Mouse (Mus musculus): ENCODE data around the gene Met. TPM values are rescaled to one million over a fixed set of nuclear protein-coding genes. Genes with fewer than 3 reads are reported as not detected.

Gene Met
- polyA plus RNA-seq, 1 experiment from 2014 or later, result 5.4 TPM

- Histone ChIP-seq H3K4me1 (ENCODE audit: control insufficient read depth, insufficient read depth, low read length) (no peaks in the 10 kb centered on the region), H3K27ac (ENCODE audit: low read depth, low read length) (no peak overlapping the region), H3K9ac (ENCODE audit: low read length) (no peak overlapping the region), H3K27me3 (ENCODE audit: control insufficient read depth, insufficient read depth, low read length) (no peaks in the 10 kb centered on the region), H3K4me3 (ENCODE audit: low read depth, low read length) (no peak overlapping the region), H3K9me3 (ENCODE audit: control insufficient read depth, low read length) (no peaks in the 10 kb centered on the region), H3K4me2 (ENCODE audit: low read depth) (no peak overlapping the region), H3K36me3 (ENCODE audit: control insufficient read depth, insufficient read depth, low read length) (no peaks in the 10 kb centered on the region)
- 91% methylated on average over 11 of the region's 11 CpGs for WGBS
- ATAC-seq (ENCODE audit: insufficient read depth, low FRiP score, low TSS enrichment), result no peak
- no peak for DNase-seq (ENCODE audit: low spot score)
Measured at GRCm38 (mm10) chr6:17568702-17569352, 105.2 kb downstream of the Met start.

DNA sequence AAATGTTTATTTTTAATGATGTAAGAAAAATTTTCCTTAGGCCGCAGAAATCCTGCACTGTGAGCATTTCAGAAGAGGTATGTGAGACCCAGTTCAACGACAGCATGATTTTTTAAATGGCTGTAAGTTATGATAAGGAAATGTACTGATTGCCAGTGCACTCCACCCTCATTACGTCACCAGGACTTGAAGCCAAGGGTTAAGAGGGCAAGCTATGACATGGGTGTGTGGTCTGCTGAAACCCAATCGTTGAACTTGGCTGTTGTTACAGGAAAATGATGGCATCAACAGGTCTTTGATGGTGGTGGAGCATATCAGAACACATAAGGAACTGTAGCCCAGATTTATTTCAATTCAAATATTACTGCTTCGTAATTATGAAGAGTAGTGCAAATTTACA is 109.6 kb downstream of the Met start:
- 87% methylated on average over 5 of the region's 5 CpGs for WGBS
- Histone ChIP-seq H3K27ac (ENCODE audit: low read depth, low read length) (no peak overlapping the region), H3K4me2 (ENCODE audit: low read depth) (no peak overlapping the region), H3K4me1 (ENCODE audit: control insufficient read depth, insufficient read depth, low read length) (no peaks in the 10 kb centered on the region), H3K36me3 (ENCODE audit: control insufficient read depth, insufficient read depth, low read length) (no peaks in the 10 kb centered on the region), H3K9ac (ENCODE audit: low read length) (no peak overlapping the region), H3K4me3 (ENCODE audit: low read depth, low read length) (no peak overlapping the region), H3K27me3 (ENCODE audit: control insufficient read depth, insufficient read depth, low read length) (no peaks in the 10 kb centered on the region), H3K9me3 (ENCODE audit: control insufficient read depth, low read length) (no peaks in the 10 kb centered on the region)
- DNase-seq (ENCODE audit: low spot score) (no peak), ATAC-seq (ENCODE audit: insufficient read depth, low FRiP score, low TSS enrichment) (no peak)

GRCm38 (mm10) chr6:17573732-17574131 is 110.1 kb downstream of the Met start:
- no peak overlapping the region for H3K4me2 ChIP-seq (ENCODE audit: low read depth)
- ATAC-seq (ENCODE audit: insufficient read depth, low FRiP score, low TSS enrichment), result no peak
- DNase-seq (ENCODE audit: low spot score), result no peak
- H3K4me3 ChIP-seq (ENCODE audit: low read depth, low read length), result no peak overlapping the region
- no peaks in the 10 kb centered on the region for H3K4me1 ChIP-seq (ENCODE audit: control insufficient read depth, insufficient read depth, low read length)
- no peaks in the 10 kb centered on the region for H3K27me3 ChIP-seq (ENCODE audit: control insufficient read depth, insufficient read depth, low read length)
- no peaks in the 10 kb centered on the region for H3K36me3 ChIP-seq (ENCODE audit: control insufficient read depth, insufficient read depth, low read length)
- H3K9me3 ChIP-seq (ENCODE audit: control insufficient read depth, low read length), result no peaks in the 10 kb centered on the region
- 94% methylated on average over 2 of the region's 2 CpGs for WGBS
- no peak overlapping the region for H3K9ac ChIP-seq (ENCODE audit: low read length)
- H3K27ac ChIP-seq (ENCODE audit: low read depth, low read length), result no peak overlapping the region

GRCm38 (mm10) chr6:17578092-17578760 is 114.6 kb downstream of the Met start:
- Histone ChIP-seq H3K36me3 (ENCODE audit: control insufficient read depth, insufficient read depth, low read length) (no peaks in the 10 kb centered on the region), H3K9me3 (ENCODE audit: control insufficient read depth, low read length) (no peaks in the 10 kb centered on the region), H3K27me3 (ENCODE audit: control insufficient read depth, insufficient read depth, low read length) (no peaks in the 10 kb centered on the region)

GRCm38 (mm10) chr6:17580349-17580748 is 116.7 kb downstream of the Met start:
- no peak for DNase-seq (ENCODE audit: low spot score)
- Histone ChIP-seq H3K27me3 (ENCODE audit: control insufficient read depth, insufficient read depth, low read length) (no peaks in the 10 kb centered on the region), H3K4me1 (ENCODE audit: control insufficient read depth, insufficient read depth, low read length) (no peaks in the 10 kb centered on the region), H3K9ac (ENCODE audit: low read length) (no peak overlapping the region), H3K36me3 (ENCODE audit: control insufficient read depth, insufficient read depth, low read length) (no peaks in the 10 kb centered on the region), H3K4me2 (ENCODE audit: low read depth) (no peak overlapping the region), H3K9me3 (ENCODE audit: control insufficient read depth, low read length) (no peaks in the 10 kb centered on the region), H3K4me3 (ENCODE audit: low read depth, low read length) (no peak overlapping the region), H3K27ac (ENCODE audit: low read depth, low read length) (no peak overlapping the region)
- WGBS, result 93% methylated on average over 3 of the region's 3 CpGs
- no peak for ATAC-seq (ENCODE audit: insufficient read depth, low FRiP score, low TSS enrichment)

More at GRCm38 (mm10) chr6:17578092-17578760, 114.6 kb downstream of the Met start:
- Histone ChIP-seq H3K9ac (ENCODE audit: low read length) (no peak overlapping the region), H3K4me3 (ENCODE audit: low read depth, low read length) (no peak overlapping the region), H3K4me1 (ENCODE audit: control insufficient read depth, insufficient read depth, low read length) (no peaks in the 10 kb centered on the region), H3K27ac (ENCODE audit: low read depth, low read length) (no peak overlapping the region), H3K4me2 (ENCODE audit: low read depth) (no peak overlapping the region)
- WGBS, result 53% methylated on average over 3 of the region's 3 CpGs
- DNase-seq (ENCODE audit: low spot score) (no peak), ATAC-seq (ENCODE audit: insufficient read depth, low FRiP score, low TSS enrichment) (no peak)

DNA sequence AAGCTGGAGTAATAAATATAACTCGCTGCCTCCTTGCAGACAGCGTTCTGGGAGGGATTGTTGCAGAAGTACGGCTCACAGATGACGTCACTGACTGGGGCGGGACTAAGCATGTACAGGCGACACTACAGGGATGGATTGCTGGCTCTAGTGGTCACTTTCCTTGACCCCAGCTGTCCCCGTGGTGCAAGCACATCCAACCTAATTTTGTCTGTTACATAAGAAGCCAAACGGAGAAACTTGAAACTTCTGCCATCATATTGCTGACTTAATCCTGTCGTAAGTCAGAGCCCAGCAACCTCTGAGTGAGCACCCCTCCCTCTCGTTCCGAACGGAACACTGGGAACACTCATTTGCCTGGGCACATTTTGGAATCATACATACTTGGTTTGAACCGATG is 120.4 kb downstream of the Met start:
- peak; percentile 74 for DNase-seq (ENCODE audit: low spot score)
- Histone ChIP-seq H3K27me3 (ENCODE audit: control insufficient read depth, insufficient read depth, low read length) (no peaks in the 10 kb centered on the region), H3K27ac (ENCODE audit: low read depth, low read length) (no peak overlapping the region), H3K4me3 (ENCODE audit: low read depth, low read length) (no peak overlapping the region), H3K4me2 (ENCODE audit: low read depth) (0 out of 2 replicates have a peak overlapping the region, but pooled peaks have one; percentile 21), H3K9ac (ENCODE audit: low read length) (no peak overlapping the region), H3K36me3 (ENCODE audit: control insufficient read depth, insufficient read depth, low read length) (no peaks in the 10 kb centered on the region), H3K9me3 (ENCODE audit: control insufficient read depth, low read length) (no peaks in the 10 kb centered on the region), H3K4me1 (ENCODE audit: control insufficient read depth, insufficient read depth, low read length) (no peaks in the 10 kb centered on the region)
- 31% methylated on average over 13 of the region's 13 CpGs for WGBS
- ATAC-seq (ENCODE audit: insufficient read depth, low FRiP score, low TSS enrichment), result peak; percentile 79; the same call in 1 of the 2 replicates

DNA sequence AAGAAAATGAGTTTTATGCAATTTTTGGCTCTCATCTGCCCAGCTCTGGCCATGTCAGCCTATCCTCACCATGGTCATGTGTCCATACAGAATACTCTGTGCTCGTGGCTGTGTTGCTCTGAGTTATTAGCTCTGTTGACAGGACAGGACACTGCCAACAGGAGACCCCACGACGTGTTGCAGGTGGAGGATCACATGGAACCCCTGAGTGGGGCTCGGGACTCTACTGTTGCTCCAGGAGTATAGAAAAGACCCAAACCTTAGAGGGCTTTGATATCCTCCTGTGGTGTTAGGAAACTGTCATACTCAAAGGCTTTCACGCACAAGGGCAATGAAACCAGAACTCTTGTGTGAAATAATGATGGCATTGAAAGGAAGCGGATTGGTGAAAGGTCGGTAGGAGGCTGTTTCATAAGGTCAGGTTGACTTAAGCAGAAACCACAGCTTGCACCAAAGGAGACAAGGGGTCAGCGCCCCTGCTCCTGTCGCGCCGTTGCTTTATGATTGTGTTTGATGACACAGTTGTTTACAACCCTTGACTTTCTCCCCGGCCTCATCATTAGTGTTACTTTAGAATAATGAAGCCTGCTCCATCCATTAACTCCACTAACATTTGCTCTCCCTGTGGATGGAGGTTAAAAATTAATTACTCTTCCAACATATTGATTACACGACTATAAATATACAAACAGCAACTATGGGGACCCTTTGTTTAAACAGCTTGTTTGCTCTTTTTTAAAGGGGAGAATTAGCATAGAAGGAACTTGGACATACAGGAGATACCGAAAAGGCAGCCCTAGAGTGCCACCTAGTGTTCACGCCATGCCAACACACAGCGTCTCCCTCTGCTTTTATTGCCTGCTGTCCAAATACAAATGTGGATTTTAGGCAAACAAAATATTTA is 125.7 kb downstream of the Met start:
- ATAC-seq (ENCODE audit: insufficient read depth, low FRiP score, low TSS enrichment), result peak; percentile 82
- 19% methylated on average over 16 of the region's 16 CpGs for WGBS

GRCm38 (mm10) chr6:17589953-17590627 is 126.5 kb downstream of the Met start:
- Histone ChIP-seq H3K27me3 (ENCODE audit: control insufficient read depth, insufficient read depth, low read length) (no peaks in the 10 kb centered on the region), H3K4me2 (ENCODE audit: low read depth) (no peak overlapping the region), H3K36me3 (ENCODE audit: control insufficient read depth, insufficient read depth, low read length) (no peaks in the 10 kb centered on the region), H3K9ac (ENCODE audit: low read length) (no peak overlapping the region), H3K4me1 (ENCODE audit: control insufficient read depth, insufficient read depth, low read length) (no peaks in the 10 kb centered on the region), H3K4me3 (ENCODE audit: low read depth, low read length) (no peak overlapping the region), H3K27ac (ENCODE audit: low read depth, low read length) (no peak overlapping the region), H3K9me3 (ENCODE audit: control insufficient read depth, low read length) (no peaks in the 10 kb centered on the region)
- ATAC-seq (ENCODE audit: insufficient read depth, low FRiP score, low TSS enrichment) (no peak), DNase-seq (ENCODE audit: low spot score) (no peak)
- 47% methylated on average over 8 of the region's 8 CpGs for WGBS

More for the DNA sequence above, 125.7 kb downstream of the Met start:
- no peaks in the 10 kb centered on the region for H3K4me1 ChIP-seq (ENCODE audit: control insufficient read depth, insufficient read depth, low read length)
- no peaks in the 10 kb centered on the region for H3K36me3 ChIP-seq (ENCODE audit: control insufficient read depth, insufficient read depth, low read length)
- H3K4me3 ChIP-seq (ENCODE audit: low read depth, low read length), result no peak overlapping the region
- DNase-seq (ENCODE audit: low spot score), result peak; percentile 79
- no peak overlapping the region for H3K27ac ChIP-seq (ENCODE audit: low read depth, low read length)
- H3K9ac ChIP-seq (ENCODE audit: low read length), result no peak overlapping the region
- no peak overlapping the region for H3K4me2 ChIP-seq (ENCODE audit: low read depth)
- H3K27me3 ChIP-seq (ENCODE audit: control insufficient read depth, insufficient read depth, low read length), result no peaks in the 10 kb centered on the region
- H3K9me3 ChIP-seq (ENCODE audit: control insufficient read depth, low read length), result no peaks in the 10 kb centered on the region
